Mouse (Mus musculus) heart, adult 2 months (tissue): ENCODE data around the gene Ppp1r12c. TPM values are rescaled to one million over a fixed set of nuclear protein-coding genes. Genes with fewer than 3 reads are reported as not detected.

ENCODE experiments used
- DNase-seq, 2 experiments: peaks; one replicate each; pipeline ENCODE4 v3.0.0; 2021
- H3K27ac ChIP-seq: fragments of 200-600 bp; 2 replicates; pipeline ENCODE4 v1.8.1; 2022
- H3K27me3 ChIP-seq: fragments of 200-500 bp; 2 replicates; pipeline ENCODE4 v1.6.1; 2012; ENCODE audit warnings: mild to moderate bottlenecking, low read length, inconsistent platforms, mixed read lengths; ENCODE audit not compliant: control insufficient read depth, insufficient read depth
- H3K36me3 ChIP-seq: fragments of 200-500 bp; 2 replicates; pipeline ENCODE4 v1.6.1; 2012; ENCODE audit warnings: low read length, inconsistent platforms; ENCODE audit not compliant: control insufficient read depth, insufficient read depth
- H3K4me1 ChIP-seq: fragments of 200-500 bp; 2 replicates; pipeline ENCODE4 v1.6.1; 2011; ENCODE audit warnings: low read length; ENCODE audit not compliant: control insufficient read depth, insufficient read depth
- H3K4me3 ChIP-seq: fragments of 200-600 bp; 2 replicates; pipeline ENCODE4 v1.8.1; 2022
- H3K79me2 ChIP-seq: fragments of 200-500 bp; replicated peaks from 2 replicates; pipeline ENCODE4 v1.6.1; 2012; ENCODE audit warnings: mild to moderate bottlenecking, inconsistent platforms, low read length, moderate library complexity, mixed read lengths; ENCODE audit not compliant: control insufficient read depth, insufficient read depth
- H3K9ac ChIP-seq: fragments of 200-500 bp; 2 replicates; pipeline ENCODE4 v1.6.1; 2012; ENCODE audit warnings: low read depth, mild to moderate bottlenecking, control low read depth, inconsistent platforms, low read length, mixed read lengths
- CTCF ChIP-seq: fragments of 200-600 bp; IDR thresholded peaks from 2 replicates; pipeline ENCODE4 v1.8.1; 2022; ENCODE audit warnings: antibody characterized with exemption, mild to moderate bottlenecking, moderate library complexity
- EP300 ChIP-seq: fragments of 200-500 bp; IDR thresholded peaks from 2 replicates; pipeline ENCODE4 v1.6.1; 2011; ENCODE audit warnings: low read depth, low read length, control low read depth; ENCODE audit not compliant: insufficient read depth
- POLR2A ChIP-seq: fragments of 200-500 bp; IDR thresholded peaks from 2 replicates; pipeline ENCODE4 v1.6.1; 2011; ENCODE audit warnings: mild to moderate bottlenecking, low read depth, low read length, control low read depth; ENCODE audit not compliant: insufficient read depth
- WGBS: fragments of 180-500 bp; shearing (Covaris S2); methylation state at CpG from one replicate; pipeline ENCODE4 v1.1.7; 2018; 5-methylcytosine and 5-hydroxymethylcytosine counted together
- intact Hi-C: fragments of 180-260 bp; cut with DNase I; formaldehyde crosslinking; loops from one replicate; pipeline ENCODE4 v1.15.1; 2025
- polyA plus RNA-seq: library from polyadenylated mRNA; depleted of rRNA; stranded (reverse); fragments of >200 nt; gene quantifications from 2 replicates; pipeline ENCODE4 v1.2.3, GENCODE M21; 2012
- total RNA-seq, 2 experiments: library from RNA; stranded (reverse); gene quantifications; 2 replicates each; pipeline ENCODE4 v1.2.3; 2021

The Ppp1r12c gene
- total and polyA plus RNA-seq, 3 experiments: 47.0 to 67.1 (median 62.4) TPM

DNA sequence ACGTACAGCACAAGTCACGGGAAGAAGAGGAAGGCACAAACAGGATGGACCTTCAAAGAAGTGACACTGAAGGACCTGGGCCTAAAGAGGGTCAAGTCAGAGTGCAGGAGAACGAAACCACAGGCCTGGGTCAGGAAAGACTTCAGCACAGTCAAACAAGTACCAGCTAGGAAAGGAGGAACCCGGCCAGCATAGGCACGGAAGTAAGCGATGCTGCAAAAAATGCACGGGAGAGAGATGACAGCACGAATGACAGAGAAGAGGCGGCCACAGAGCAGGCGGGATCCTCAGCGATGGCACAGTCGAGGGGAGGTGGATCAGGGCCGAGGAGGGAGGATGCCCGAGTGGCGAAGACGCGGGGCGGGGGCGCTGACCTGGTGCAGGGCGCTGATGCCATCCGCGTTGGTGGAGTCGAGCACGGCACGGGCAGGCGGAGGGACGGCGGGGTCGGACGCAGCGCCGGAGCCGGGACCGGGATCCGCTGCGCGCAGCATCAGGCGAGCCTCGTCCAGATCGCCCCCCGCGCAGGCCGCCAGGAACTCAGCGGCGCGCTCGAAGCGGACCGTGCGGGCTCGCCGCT, 498 bp downstream of the Ppp1r12c start:
- H3K4me1 ChIP-seq: peaks cover 29% of the 10 kb centered on the region
- peaks cover 7% of the 10 kb centered on the region for H3K79me2 ChIP-seq
- H3K4me3 ChIP-seq: peak overlapping the region; percentile 89
- peak overlapping the region; percentile 92 for H3K9ac ChIP-seq
- peak overlapping the region; percentile 97 for H3K27ac ChIP-seq
- H3K36me3 ChIP-seq: peaks cover 6% of the 10 kb centered on the region
- TF ChIP-seq CTCF: no peak
- no peak for TF ChIP-seq POLR2A
- no peak for TF ChIP-seq EP300
- intact Hi-C loops: loop anchor here (5.0 to 10.0 kb wide), 3 partner anchors 54 to 414 kb away; partner anchors contain the start of genes Leng8, Rdh13 and Zfp628
- no peaks in the 10 kb centered on the region for H3K27me3 ChIP-seq
- WGBS: 1% methylated on average over 52 of the region's 52 CpGs
- DNase-seq: peak; percentile 68 to 73

DNA sequence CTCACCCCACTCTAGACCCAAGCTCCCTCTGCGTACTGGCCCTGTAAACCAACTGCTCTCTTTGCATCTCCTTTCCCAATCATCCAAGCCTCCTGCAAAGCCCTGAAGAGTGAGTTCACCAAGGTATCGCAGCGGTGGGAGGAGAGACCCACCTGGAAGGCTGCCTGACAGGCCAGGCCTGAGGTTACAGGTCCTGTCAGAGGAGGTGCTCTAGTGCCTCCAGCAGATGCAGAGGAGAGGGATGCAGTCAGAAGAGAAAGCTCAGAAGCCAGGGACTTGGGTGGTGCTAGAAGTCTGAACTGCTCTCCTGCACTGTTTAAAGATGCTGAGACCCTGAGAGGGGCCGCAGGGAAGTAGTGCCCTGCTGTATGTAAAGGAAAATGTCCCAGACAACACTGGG, 2.4 kb downstream of the Ppp1r12c start:
- Histone ChIP-seq H3K4me3 (peak overlapping the region; percentile 18), H3K9ac (peak overlapping the region; percentile 50), H3K27me3 (no peaks in the 10 kb centered on the region), H3K4me1 (peaks cover 28% of the 10 kb centered on the region), H3K79me2 (peaks cover 7% of the 10 kb centered on the region), H3K27ac (peak overlapping the region; percentile 97), H3K36me3 (peaks cover 6% of the 10 kb centered on the region)
- DNase-seq: no peak
- WGBS: 44% methylated on average over 4 of the region's 4 CpGs
- intact Hi-C loops: loop anchor here (2.0 to 10.0 kb wide), 2 partner anchors 20 to 1204 kb away; no protein-coding TSS in a partner anchor
- TF ChIP-seq POLR2A (no peak), EP300 (no peak), CTCF (no peak)

DNA sequence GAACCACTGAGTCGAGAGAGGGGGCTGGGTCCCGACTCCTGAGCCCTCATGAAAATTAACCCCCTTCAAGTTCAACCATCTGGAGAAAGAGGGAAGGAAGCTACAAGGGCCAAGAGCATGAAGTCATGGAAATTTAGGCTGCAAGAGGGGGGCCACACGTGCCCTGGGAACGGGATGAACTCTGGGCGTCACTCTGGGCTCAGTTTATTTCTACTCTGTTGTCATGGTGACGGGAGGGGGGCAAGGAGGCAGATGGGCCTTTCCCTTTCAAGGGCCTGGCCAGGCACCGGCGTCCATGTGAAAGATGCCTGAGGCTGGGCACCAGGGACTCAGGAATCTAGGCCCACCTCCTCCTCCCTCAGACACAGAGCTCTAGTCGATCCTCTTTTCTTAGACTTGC, 3.2 kb downstream of the Ppp1r12c start:
- peak; percentile 79 to 87 for DNase-seq
- 8% methylated on average over 9 of the region's 9 CpGs for WGBS
- H3K79me2 ChIP-seq: peaks cover 7% of the 10 kb centered on the region
- H3K4me3 ChIP-seq: peak overlapping the region; percentile 18; the same call in 1 of the 2 replicates
- no peaks in the 10 kb centered on the region for H3K27me3 ChIP-seq
- peaks cover 29% of the 10 kb centered on the region for H3K4me1 ChIP-seq
- H3K36me3 ChIP-seq: peaks cover 6% of the 10 kb centered on the region
- peak overlapping the region; percentile 10; the same call in 1 of the 2 replicates for H3K9ac ChIP-seq
- TF ChIP-seq POLR2A (peak; percentile 33; the same call in 1 of the 2 replicates), CTCF (no peak), EP300 (peak; percentile 89; the same call in 1 of the 2 replicates)
- peak overlapping the region; percentile 97 for H3K27ac ChIP-seq
- intact Hi-C loops: loop anchor here (2.0 to 10.0 kb wide), 2 partner anchors 19 to 1203 kb away; no protein-coding TSS in a partner anchor

DNA sequence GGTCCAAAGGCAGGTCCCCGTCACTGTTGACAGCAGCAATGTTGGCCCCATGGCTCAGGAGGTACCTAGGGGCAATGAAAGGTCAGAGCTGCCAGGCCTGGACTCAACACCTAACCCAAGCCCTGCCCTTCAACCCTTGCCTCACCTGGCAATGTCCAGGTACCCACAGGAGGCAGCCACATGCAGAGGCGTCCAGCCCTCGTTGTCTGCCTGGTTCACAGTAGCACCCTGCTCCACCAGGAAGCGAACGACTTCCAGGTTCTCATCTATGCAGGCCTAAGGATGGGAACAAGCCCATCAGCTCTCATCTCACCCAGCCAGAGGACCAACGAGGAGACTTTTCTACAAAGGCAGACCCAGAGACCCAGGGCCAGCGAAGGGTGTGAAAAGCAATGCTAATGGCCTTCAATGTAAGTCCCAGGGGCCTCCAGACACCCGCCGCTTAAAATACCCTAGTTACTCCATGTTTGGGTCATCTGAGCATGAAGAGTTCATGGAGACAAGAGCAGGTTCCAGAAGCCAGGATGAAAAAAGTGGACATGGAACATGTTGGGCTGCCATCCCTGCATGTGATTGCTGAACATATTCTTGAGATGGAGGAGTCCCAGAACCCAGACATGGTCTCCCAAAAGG, 4.1 kb downstream of the Ppp1r12c start:
- intact Hi-C loops: loop anchor here (10.0 kb wide), 1 partner anchor 1203 kb away; no protein-coding TSS in a partner anchor
- no peak for DNase-seq
- TF ChIP-seq POLR2A: no peak
- TF ChIP-seq EP300: no peak
- TF ChIP-seq CTCF: no peak
- H3K27ac ChIP-seq: peak overlapping the region; percentile 97
- H3K79me2 ChIP-seq: peaks cover 7% of the 10 kb centered on the region
- no peak overlapping the region for H3K4me3 ChIP-seq
- 0 out of 2 replicates have a peak overlapping the region, but pooled peaks have one; percentile 1 for H3K9ac ChIP-seq
- no peaks in the 10 kb centered on the region for H3K27me3 ChIP-seq
- H3K36me3 ChIP-seq: peaks cover 6% of the 10 kb centered on the region
- H3K4me1 ChIP-seq: peaks cover 37% of the 10 kb centered on the region
- 72% methylated on average over 9 of the region's 9 CpGs for WGBS

DNA sequence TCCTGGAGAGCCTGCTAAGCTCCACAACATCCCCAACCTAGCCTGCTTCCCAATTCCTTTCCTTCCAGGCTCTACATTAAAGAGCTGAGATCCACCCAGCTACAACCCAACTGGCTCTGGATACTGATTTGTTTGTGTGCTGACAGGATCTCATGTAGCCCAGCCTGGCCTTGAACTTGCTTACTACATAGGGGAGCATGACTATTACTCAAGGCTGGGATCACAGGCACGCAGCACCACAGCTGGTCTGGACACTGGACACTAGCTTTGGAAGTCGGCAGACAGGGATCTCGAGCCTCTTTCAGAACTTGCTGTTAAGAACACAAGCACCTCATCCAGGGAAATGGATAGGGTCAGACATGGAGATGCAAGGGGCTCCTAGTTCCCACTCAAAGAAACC, 5.0 kb downstream of the Ppp1r12c start:
- no peak for DNase-seq
- intact Hi-C loops: loop anchor here (10.0 kb wide), 1 partner anchor 1202 kb away; no protein-coding TSS in a partner anchor
- peaks cover 7% of the 10 kb centered on the region for H3K79me2 ChIP-seq
- WGBS: 88% methylated on average over 3 of the region's 3 CpGs
- no peak overlapping the region for H3K27ac ChIP-seq
- no peak for TF ChIP-seq POLR2A
- no peak for TF ChIP-seq CTCF
- no peak for TF ChIP-seq EP300
- H3K9ac ChIP-seq: no peak overlapping the region
- peaks cover 42% of the 10 kb centered on the region for H3K4me1 ChIP-seq
- no peaks in the 10 kb centered on the region for H3K27me3 ChIP-seq
- peaks cover 6% of the 10 kb centered on the region for H3K36me3 ChIP-seq
- H3K4me3 ChIP-seq: no peak overlapping the region

DNA sequence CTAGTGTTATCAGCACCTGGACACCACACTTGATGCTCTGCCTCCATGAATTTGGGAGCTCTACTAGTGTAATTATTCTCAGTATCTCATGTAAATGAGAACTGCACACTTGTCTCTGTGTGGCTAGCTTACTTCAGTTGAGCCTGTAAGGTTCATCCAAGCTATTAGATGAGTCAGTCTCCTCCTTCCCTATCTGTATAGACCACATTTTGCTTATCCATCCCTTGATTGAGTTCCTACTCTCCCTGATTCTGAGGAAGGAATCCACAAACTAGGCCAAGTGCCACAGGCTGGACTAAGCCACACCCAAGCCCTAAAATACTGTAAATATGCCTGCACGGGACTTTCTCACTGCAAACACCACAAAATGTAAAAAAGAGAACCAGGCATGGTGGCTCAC, 7.5 kb downstream of the Ppp1r12c start:
- H3K4me1 ChIP-seq: peaks cover 46% of the 10 kb centered on the region
- H3K27me3 ChIP-seq: no peaks in the 10 kb centered on the region
- intact Hi-C loops: loop anchor here (10.0 kb wide), 1 partner anchor 1199 kb away; no protein-coding TSS in a partner anchor
- no peak for DNase-seq
- TF ChIP-seq POLR2A: no peak
- no peak for TF ChIP-seq EP300
- no peak for TF ChIP-seq CTCF
- peaks cover 6% of the 10 kb centered on the region for H3K79me2 ChIP-seq
- H3K4me3 ChIP-seq: no peak overlapping the region
- peak overlapping the region; percentile 8; the same call in 1 of the 2 replicates for H3K27ac ChIP-seq
- 28% methylated on average over 1 of the region's 1 CpGs for WGBS
- peaks cover 3% of the 10 kb centered on the region for H3K36me3 ChIP-seq
- no peak overlapping the region for H3K9ac ChIP-seq
